Mouse (Mus musculus) macrophage (primary cell): ENCODE results near the gene Olfr118. TPM values are rescaled to one million over a fixed set of nuclear protein-coding genes. Genes with fewer than 3 reads are reported as not detected.
"Not testable (repeated sequence)": the region's sequence is repeated elsewhere in the genome, so short reads cannot be mapped to it uniquely, and the experiment has no call there.

ENCODE experiments used
- H3K27ac ChIP-seq: fragments of 350-480 bp; formaldehyde crosslinking; 2 replicates; pipeline ENCODE4 v1.9.0; 2021
- H3K36me3 ChIP-seq: fragments of 350-480 bp; formaldehyde crosslinking; 2 replicates; pipeline ENCODE4 v1.9.0; 2021; ENCODE audit errors: inconsistent target
- H3K4me3 ChIP-seq: fragments of 350-480 bp; formaldehyde crosslinking; 2 replicates; pipeline ENCODE4 v1.9.0; 2021; ENCODE audit errors: inconsistent target
- H3K79me2 ChIP-seq: fragments of 350-480 bp; formaldehyde crosslinking; 2 replicates; pipeline ENCODE4 v1.9.0; 2021; ENCODE audit errors: inconsistent target
- WGBS: methylation state at CpG from one replicate; pipeline ENCODE4 v1.1.7; 2026; ENCODE audit warnings: inconsistent platforms; ENCODE audit not compliant: missing documents; 5-methylcytosine and 5-hydroxymethylcytosine counted together
- polyA plus RNA-seq: library from polyadenylated mRNA; stranded (reverse); fragments of 250-400 nt; gene quantifications from 3 replicates; pipeline ENCODE4 v1.2.4, GENCODE M21; 2018; ENCODE audit warnings: inconsistent platforms
- total RNA-seq, 78 experiments: library from RNA; depleted of rRNA; stranded (reverse); fragments of 250-400 nt; gene quantifications; 1 replicate in 9 of 78; 2 replicates in 24 of 78; 3 replicates in 43 of 78; 4 replicates in 2 of 78; pipeline ENCODE4 v1.2.4; 2018; ENCODE audit warnings: inconsistent platforms in 56 of 78

Olfr118 gene
- total RNA-seq (2018; cell fraction: chromatin; rRNA removed): not detected
- not detected for total RNA-seq (2018; cell fraction: cytosol; rRNA removed)
- not detected for total RNA-seq (2018; cell fraction: nucleus; rRNA removed)
- polyA plus RNA-seq: not detected in 3 replicates

GRCm38 (mm10) chr17:37666688-37667087 is at the start of gene Olfr118:
Gene Olfr118 (plus strand): TSS chr17:37666988.
- 67% methylated on average over 2 of the region's 2 CpGs for WGBS
- no peaks in the 10 kb centered on the region for H3K36me3 ChIP-seq
- no peak within 1 kb of the TSS for H3K27ac ChIP-seq
- no peak within 1 kb of the TSS for H3K4me3 ChIP-seq
- H3K79me2 ChIP-seq: no peaks in the 10 kb centered on the region

- Histone ChIP-seq H3K79me2 (no peaks in the 10 kb centered on the region), H3K4me3 (no peak within 1 kb of the TSS), H3K27ac (no peak within 1 kb of the TSS), H3K36me3 (no peaks in the 10 kb centered on the region)
- 77% methylated on average over 2 of the region's 2 CpGs for WGBS
Observed at GRCm38 (mm10) chr17:37627009-37627408, 39.8 kb upstream of the Olfr118 start, which contains the start of the genes Olfr115 and Olfr116. Gene Olfr115 (minus strand): TSS chr17:37627109. Gene Olfr116 (minus strand): TSS chr17:37627199.

DNA sequence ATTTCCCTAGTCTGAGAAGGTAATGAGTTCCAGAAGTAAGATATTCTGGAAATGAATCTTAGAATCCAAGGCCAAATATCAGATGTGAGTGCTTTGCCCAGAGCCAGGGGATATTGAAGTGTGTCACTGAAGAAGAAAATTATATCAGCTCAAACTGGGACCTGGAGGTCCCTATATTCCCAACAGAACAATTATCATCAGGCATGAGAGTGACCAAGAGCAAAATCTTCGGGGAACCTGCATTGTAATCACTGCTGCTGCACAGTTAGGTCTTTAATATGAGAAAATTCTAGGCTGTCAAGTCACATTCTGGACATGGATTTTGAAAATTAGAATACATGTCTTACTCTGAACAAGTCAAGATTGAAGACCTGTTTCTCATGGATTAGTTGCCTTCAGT is 3.1 kb upstream of the Olfr118 start, which contains the start of gene Olfr117:
Olfr117 (minus strand) TSS at position 101 of the 400 bp plus-strand sequence.
- no peaks in the 10 kb centered on the region for H3K79me2 ChIP-seq
- H3K4me3 ChIP-seq: no peak within 1 kb of the TSS
- 71% methylated on average over 1 of the region's 1 CpGs for WGBS
- H3K36me3 ChIP-seq: no peaks in the 10 kb centered on the region
- no peak within 1 kb of the TSS for H3K27ac ChIP-seq

DNA sequence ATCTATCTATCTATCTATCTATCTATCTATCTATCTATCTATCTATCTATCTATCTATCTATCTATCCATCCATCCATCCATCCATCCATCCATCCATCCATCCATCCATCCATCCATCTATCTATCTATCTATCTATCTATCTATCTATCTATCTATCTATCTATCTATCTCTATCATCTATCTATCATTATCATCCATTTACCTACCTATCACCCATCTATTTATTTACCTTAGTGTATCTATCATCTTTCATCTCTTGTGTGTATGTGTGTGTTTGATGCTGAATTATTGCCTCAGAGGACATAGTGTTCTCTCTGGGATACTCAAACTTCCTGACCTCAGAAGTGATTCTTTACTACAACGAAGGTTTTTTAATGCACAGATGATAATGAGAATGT is 29.5 kb downstream of the Olfr118 start, which contains the start of gene Olfr119:
Olfr119 (plus strand) TSS at position 301 of the 400 bp plus-strand sequence.
- not testable (repeated sequence) for H3K27ac ChIP-seq, H3K4me3 ChIP-seq, H3K79me2 ChIP-seq, H3K36me3 ChIP-seq
- 86% methylated on average over 1 of the region's 1 CpGs for WGBS

- H3K79me2 ChIP-seq: no peaks in the 10 kb centered on the region
- no peak within 1 kb of the TSS for H3K27ac ChIP-seq
- no peak within 1 kb of the TSS for H3K4me3 ChIP-seq
- no peaks in the 10 kb centered on the region for H3K36me3 ChIP-seq
- WGBS: 80% methylated on average over 1 of the region's 1 CpGs
Observed at GRCm38 (mm10) chr17:37721508-37721907, 54.7 kb downstream of the Olfr118 start, which contains the start of gene Olfr120. Gene Olfr120 (plus strand): TSS chr17:37721808.

Other genes starting within 250 kb of the Olfr118 start
- gene Olfr108, start 221.5 kb upstream of the Olfr118 start, polyA plus RNA-seq: not detected in 3 replicates
- gene Olfr109, start 208.1 kb upstream of the Olfr118 start, polyA plus RNA-seq: not detected in 3 replicates
- 1.0 to 2.2 TPM (median 1.7 TPM) in 3 replicates for gene H2-M2, start 183.4 kb upstream of the Olfr118 start, polyA plus RNA-seq
- 1.6 to 2.2 TPM (median 1.9 TPM) in 3 replicates for gene Olfr110, start 174.5 kb upstream of the Olfr118 start, polyA plus RNA-seq
- 3.2 to 5.6 TPM (median 4.0 TPM) in 3 replicates for gene Olfr111, start 159.0 kb upstream of the Olfr118 start, polyA plus RNA-seq
- gene Olfr112, start 97.5 kb upstream of the Olfr118 start, polyA plus RNA-seq: not detected in 3 replicates
- gene Olfr113, start 89.3 kb upstream of the Olfr118 start, polyA plus RNA-seq: not detected in 3 replicates
- gene Olfr114, start 74.2 kb upstream of the Olfr118 start, polyA plus RNA-seq: not detected in 3 replicates
- not detected in 3 replicates for gene Olfr115, start 39.9 kb upstream of the Olfr118 start, polyA plus RNA-seq
- not detected in 3 replicates for gene Olfr116, start 39.8 kb upstream of the Olfr118 start, polyA plus RNA-seq
- not detected in 3 replicates for gene Olfr117, start 3.2 kb upstream of the Olfr118 start, polyA plus RNA-seq
- not detected in 3 replicates for gene Olfr119, start 29.6 kb downstream of the Olfr118 start, polyA plus RNA-seq
- gene Olfr120, start 54.8 kb downstream of the Olfr118 start, polyA plus RNA-seq: not detected in 3 replicates
- gene Olfr121, start 81.9 kb downstream of the Olfr118 start, polyA plus RNA-seq: not detected in 3 replicates
- not detected in 3 replicates for gene Olfr122, start 101.6 kb downstream of the Olfr118 start, polyA plus RNA-seq
- gene Olfr123, start 126.5 kb downstream of the Olfr118 start, polyA plus RNA-seq: not detected in 3 replicates
- gene Olfr124, start 132.9 kb downstream of the Olfr118 start, polyA plus RNA-seq: not detected in 3 replicates
- gene Olfr125, start 166.0 kb downstream of the Olfr118 start, polyA plus RNA-seq: not detected in 3 replicates
- not detected in 3 replicates for gene Olfr126, start 180.5 kb downstream of the Olfr118 start, polyA plus RNA-seq
- gene Olfr127, start 233.4 kb downstream of the Olfr118 start, polyA plus RNA-seq: not detected in 3 replicates